Mouse (Mus musculus) erythroblast, embryonic 14.5 days (primary cell): ENCODE measurements around the gene Scd2.

Source experiments
- GATA1 ChIP-seq: IDR thresholded peaks from 2 replicates; pipeline ENCODE4 v1.6.1; 2012; ENCODE audit warnings: low read length, inconsistent platforms, mixed read lengths
- TAL1 ChIP-seq: IDR thresholded peaks from 3 replicates; pipeline ENCODE4 v1.6.1; 2012; ENCODE audit warnings: low read length, inconsistent platforms, mixed read lengths

DNA sequence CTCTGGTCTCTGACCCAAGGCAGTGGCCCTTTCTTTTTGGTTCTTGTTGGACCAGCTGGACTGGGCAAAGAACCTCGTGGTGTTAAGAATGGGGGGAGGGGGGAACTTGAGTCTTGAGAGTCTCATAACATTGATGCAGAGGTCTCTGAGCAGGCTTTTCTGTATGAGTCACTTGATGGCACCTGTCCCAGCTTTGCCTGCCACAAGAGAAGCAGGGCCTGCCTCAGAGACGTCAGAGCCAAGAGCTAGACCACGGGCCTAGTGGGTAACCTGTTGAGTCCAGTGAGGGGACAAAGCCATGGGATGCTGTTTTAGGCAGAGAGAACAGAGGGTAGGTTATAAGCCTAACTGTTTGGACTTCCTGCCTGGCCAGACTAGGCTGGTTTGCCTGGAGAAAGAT is 1.8 kb downstream of the Scd2 start:
- TF ChIP-seq GATA1 (no peak), TAL1 (no peak)
